Mouse (Mus musculus) forebrain, embryonic 12.5 days (tissue): ENCODE measurements around the gene Scamp1. TPM values are rescaled to one million over a fixed set of nuclear protein-coding genes. Genes with fewer than 3 reads are reported as not detected.

Experiments
- ATAC-seq: fragments of 200-750 bp; cut with Nextera tagmentation; 2 replicates; pipeline ENCODE4 v1.8.0; 2017; ENCODE audit warnings: moderate TSS enrichment; ENCODE audit not compliant: low FRiP score
- H3K27ac ChIP-seq: fragments of 300-500 bp; sonication (generic); 2 replicates; pipeline ENCODE4 v1.5.1; 2016; ENCODE audit warnings: mild to moderate bottlenecking
- H3K27me3 ChIP-seq: fragments of 300-500 bp; sonication (generic); 2 replicates; pipeline ENCODE4 v1.6.1; 2016; ENCODE audit warnings: mild to moderate bottlenecking
- H3K36me3 ChIP-seq: fragments of 300-500 bp; sonication (generic); replicated peaks from 2 replicates; pipeline ENCODE4 v1.6.1; 2016; ENCODE audit warnings: mild to moderate bottlenecking
- H3K4me1 ChIP-seq: fragments of 300-500 bp; sonication (generic); 2 replicates; pipeline ENCODE4 v1.6.1; 2016
- H3K4me2 ChIP-seq: fragments of 300-500 bp; sonication (generic); 2 replicates; pipeline ENCODE4 v1.6.1; 2016; ENCODE audit warnings: mild to moderate bottlenecking, moderate library complexity
- H3K4me3 ChIP-seq: fragments of 300-500 bp; sonication (generic); replicated peaks from 2 replicates; pipeline ENCODE4 v1.5.1; 2016; ENCODE audit warnings: mild to moderate bottlenecking
- H3K9ac ChIP-seq: fragments of 300-500 bp; sonication (generic); 2 replicates; pipeline ENCODE4 v1.6.1; 2016; ENCODE audit warnings: mild to moderate bottlenecking
- H3K9me3 ChIP-seq: fragments of 300-500 bp; sonication (generic); 2 replicates; pipeline ENCODE4 v1.6.1; 2016
- WGBS: fragments of 180-500 bp; shearing (Covaris S2); methylation state at CpG from one replicate; pipeline ENCODE4 v1.1.7; 2016; 5-methylcytosine and 5-hydroxymethylcytosine counted together
- polyA plus RNA-seq: library from polyadenylated mRNA; unstranded; fragments of >200 nt; fragmentation: Nextera tagmentation; extraction: Ambion mirVana; gene quantifications from 2 replicates; pipeline ENCODE4 v1.2.1, GENCODE M21; 2016

The Scamp1 gene
- polyA plus RNA-seq, 1 experiment from 2014 or later, result 55.3 TPM

DNA sequence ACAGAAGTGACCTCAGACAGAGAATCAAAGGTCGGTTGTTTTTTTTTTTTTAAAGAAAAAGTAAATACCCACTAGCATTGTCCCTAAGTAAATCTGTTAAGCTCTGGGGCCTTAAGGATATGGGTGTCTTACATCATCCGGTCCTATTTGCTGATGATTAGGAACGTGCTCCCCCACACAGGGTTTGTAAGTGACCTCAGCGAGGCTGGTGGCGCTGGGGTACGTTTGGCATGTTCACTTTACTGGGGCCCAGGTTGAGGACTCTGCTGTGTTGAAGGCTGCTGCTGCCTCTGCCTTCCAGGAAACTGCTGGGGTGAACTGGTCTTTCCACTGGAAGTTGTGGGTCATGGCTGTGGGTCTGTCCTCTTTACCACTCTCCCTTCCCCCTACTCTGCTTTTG, 121.2 kb downstream of the Scamp1 start:
- no peaks in the 10 kb centered on the region for H3K9me3 ChIP-seq
- H3K4me1 ChIP-seq, result peaks cover under 1% of the 10 kb centered on the region; the same call in 1 of the 2 replicates
- 83% methylated on average over 6 of the region's 6 CpGs for WGBS
- ATAC-seq, result no peak
- H3K4me3 ChIP-seq, result no peak overlapping the region
- H3K27me3 ChIP-seq, result peaks cover 2% of the 10 kb centered on the region; the same call in 1 of the 2 replicates
- no peak overlapping the region for H3K9ac ChIP-seq
- no peak overlapping the region for H3K27ac ChIP-seq
- no peaks in the 10 kb centered on the region for H3K36me3 ChIP-seq
- no peak overlapping the region for H3K4me2 ChIP-seq

DNA sequence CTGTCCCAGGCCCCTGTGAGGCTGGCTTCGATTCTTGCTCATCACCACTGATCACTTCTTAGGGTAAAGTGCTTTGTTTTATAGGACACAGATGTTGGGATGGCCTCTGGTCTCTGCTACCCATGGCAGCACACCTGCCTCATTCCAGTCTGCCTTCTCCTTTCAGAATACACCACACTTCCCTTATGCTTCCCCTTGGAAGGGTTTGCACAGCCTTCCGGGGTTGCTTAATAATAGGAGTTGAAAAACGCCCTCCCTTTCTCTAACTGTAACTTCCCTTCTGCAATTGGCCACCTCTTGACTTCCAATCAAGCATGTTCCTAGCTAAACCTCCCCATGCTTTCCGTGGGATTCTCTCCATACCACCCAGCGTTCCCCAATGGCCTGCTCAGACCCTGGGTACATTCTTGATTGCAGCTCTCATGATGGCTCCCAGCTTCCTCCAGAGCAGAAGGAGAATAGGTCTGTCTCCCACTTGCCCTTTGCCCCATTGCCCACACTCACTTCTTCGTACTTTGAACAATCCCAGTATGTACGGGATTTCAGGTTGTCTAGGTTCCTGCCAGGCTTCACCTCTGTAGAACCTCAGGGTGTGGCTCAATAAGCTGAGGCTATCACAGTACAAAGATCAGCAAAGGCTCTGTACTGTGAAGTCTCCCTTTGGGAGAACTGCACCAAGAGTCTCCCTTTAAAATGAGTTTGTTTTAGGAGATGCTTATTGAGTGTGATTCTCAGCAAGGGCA, 126.0 kb downstream of the Scamp1 start:
- Histone ChIP-seq H3K9me3 (no peaks in the 10 kb centered on the region), H3K4me2 (no peak overlapping the region), H3K9ac (no peak overlapping the region), H3K36me3 (no peaks in the 10 kb centered on the region), H3K4me3 (no peak overlapping the region), H3K27ac (no peak overlapping the region), H3K27me3 (no peaks in the 10 kb centered on the region), H3K4me1 (peaks cover 14% of the 10 kb centered on the region)
- WGBS, result 85% methylated on average over 7 of the region's 7 CpGs
- no peak for ATAC-seq

DNA sequence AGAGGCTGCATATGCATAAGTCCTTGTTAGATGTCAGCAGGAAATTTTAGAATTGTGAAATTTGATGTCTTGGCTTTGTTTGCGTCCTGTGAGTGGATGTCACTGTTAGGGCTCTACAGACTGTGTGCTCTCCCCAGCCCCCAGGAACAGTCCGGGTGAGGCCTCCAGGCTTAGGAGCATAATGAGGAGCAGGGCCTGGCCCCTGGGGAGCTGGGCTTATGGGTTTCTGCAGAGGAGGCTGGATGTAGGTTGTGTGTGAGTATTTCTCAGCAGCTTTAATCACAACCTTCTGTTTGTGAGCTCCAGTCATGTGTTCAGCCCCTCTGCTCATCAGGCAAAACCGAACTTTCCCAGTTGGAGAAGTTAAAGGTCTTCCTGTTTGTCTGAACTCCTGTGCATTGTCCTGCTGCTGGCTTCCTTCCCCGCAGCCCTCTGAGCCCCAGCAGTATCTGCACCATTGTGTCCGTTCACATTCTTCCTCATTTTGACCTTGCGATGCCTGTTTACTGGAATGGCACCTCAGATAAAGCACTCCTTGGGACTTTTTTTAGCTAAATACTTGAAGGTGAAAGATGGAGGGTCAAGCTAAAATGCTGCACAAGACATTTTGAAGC, 126.7 kb downstream of the Scamp1 start:
- Histone ChIP-seq H3K4me2 (no peak overlapping the region), H3K27ac (0 out of 2 replicates have a peak overlapping the region, but pooled peaks have one; percentile 25), H3K27me3 (no peaks in the 10 kb centered on the region), H3K36me3 (no peaks in the 10 kb centered on the region), H3K4me3 (no peak overlapping the region), H3K9ac (0 out of 2 replicates have a peak overlapping the region, but pooled peaks have one; percentile 21), H3K9me3 (no peaks in the 10 kb centered on the region), H3K4me1 (peaks cover 14% of the 10 kb centered on the region)
- no peak; the same call in 1 of the 2 replicates for ATAC-seq
- 55% methylated on average over 6 of the region's 6 CpGs for WGBS

DNA sequence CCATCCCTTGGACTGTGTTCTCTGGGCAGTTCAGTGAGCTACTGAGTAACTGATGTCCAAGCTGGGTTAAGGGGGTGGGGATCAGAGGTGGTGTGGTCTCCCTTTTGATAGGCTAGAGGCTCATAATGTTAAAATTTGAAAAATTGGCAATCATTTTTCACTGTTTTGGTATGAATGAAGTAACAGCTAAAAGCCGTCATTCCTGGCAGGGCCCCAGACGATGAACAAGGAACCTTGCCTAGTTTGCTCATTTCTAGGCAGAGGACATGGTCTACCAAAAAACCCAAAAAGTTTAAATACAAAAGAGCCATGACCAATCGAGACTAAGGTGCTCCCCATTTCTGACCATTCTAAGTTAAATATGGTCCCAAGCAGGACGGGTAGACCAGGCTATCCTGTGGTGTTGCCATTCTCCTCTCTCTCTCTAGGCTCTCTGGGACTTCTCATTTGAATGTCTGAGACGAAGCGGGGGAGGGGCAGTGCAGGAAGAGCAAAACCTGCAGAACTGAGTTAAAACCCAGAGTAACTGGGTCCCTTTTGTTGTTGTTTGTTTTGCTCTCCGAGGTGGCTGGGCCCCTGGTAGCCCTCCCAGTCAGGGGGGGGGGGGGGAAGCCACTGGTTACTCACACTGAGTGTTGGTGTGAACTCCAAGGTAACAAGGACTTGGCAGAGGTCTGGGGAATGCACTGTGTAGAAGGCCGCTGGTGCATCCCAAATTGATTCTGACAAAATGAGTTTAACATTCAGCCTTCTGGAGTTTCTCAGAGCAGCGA, 129.8 kb downstream of the Scamp1 start:
- Histone ChIP-seq H3K4me2 (no peak overlapping the region), H3K36me3 (no peaks in the 10 kb centered on the region), H3K27ac (no peak overlapping the region), H3K9me3 (no peaks in the 10 kb centered on the region), H3K4me3 (no peak overlapping the region), H3K27me3 (no peaks in the 10 kb centered on the region), H3K4me1 (peaks cover 20% of the 10 kb centered on the region), H3K9ac (no peak overlapping the region)
- no peak for ATAC-seq
- WGBS, result 53% methylated on average over 9 of the region's 9 CpGs

DNA sequence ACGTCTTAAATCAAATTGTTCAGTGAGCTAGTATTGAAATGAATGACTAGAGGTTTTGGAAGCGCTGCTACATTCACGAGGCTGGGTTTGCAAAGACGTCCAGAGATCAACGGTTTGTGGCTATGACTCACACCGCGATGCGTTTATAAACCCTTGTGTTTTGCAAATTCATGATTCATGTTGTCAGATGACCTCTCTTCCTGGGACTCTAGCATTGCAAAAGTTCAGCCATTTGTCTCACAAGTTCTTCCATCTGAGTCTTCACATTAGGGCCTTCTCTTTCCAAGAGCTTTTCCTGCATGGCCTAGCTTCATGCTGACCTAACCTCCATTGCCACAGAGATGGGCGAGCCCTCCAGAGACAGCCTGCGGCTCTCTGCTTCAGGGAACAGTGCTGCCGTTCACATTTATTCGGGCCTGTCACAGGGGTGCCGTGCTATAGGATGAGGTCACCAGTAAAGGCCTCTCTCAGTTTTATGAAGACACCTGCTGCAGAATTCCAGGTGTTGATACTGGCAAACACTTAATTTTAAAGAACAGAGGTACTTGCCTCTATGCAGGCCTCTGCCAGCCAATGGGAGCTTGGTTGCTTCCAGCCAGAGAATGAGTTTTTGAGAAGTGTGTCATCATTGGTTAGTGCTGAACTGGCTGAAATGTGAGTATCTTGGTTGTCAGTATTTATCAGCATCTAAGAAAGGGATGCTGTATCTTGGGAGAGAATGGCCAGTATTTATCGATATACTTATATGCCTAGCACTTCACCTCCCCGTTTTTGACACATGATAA, 131.0 kb downstream of the Scamp1 start:
- Histone ChIP-seq H3K4me3 (no peak overlapping the region), H3K4me1 (peaks cover 21% of the 10 kb centered on the region), H3K9ac (no peak overlapping the region), H3K27me3 (no peaks in the 10 kb centered on the region), H3K36me3 (no peaks in the 10 kb centered on the region), H3K4me2 (no peak overlapping the region), H3K9me3 (no peaks in the 10 kb centered on the region), H3K27ac (no peak overlapping the region)
- WGBS, result 90% methylated on average over 15 of the region's 15 CpGs
- ATAC-seq, result no peak

DNA sequence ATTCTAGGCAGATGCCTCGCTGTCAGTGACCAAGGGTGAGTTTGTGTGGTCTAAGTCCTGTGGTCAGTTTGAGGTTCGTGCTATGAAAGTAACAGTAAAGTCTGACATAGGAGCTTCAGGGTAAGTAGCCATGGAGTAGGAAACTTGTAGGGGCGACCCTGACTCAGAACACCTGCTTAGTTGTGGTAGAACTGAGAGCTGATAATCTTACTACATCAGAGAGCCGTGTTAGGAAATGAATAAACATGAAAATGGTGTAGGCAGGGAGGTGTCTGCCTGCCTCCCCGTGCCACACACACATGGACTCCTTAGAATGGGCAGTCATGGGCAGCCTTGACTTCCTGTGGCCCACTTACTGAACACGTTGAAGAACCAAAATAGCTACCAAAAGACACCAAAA, 132.0 kb downstream of the Scamp1 start:
- Histone ChIP-seq H3K36me3 (no peaks in the 10 kb centered on the region), H3K4me3 (no peak overlapping the region), H3K27me3 (no peaks in the 10 kb centered on the region), H3K4me1 (peaks cover 12% of the 10 kb centered on the region), H3K27ac (no peak overlapping the region), H3K9me3 (no peaks in the 10 kb centered on the region), H3K9ac (no peak overlapping the region), H3K4me2 (no peak overlapping the region)
- no peak for ATAC-seq
- 89% methylated on average over 6 of the region's 6 CpGs for WGBS

DNA sequence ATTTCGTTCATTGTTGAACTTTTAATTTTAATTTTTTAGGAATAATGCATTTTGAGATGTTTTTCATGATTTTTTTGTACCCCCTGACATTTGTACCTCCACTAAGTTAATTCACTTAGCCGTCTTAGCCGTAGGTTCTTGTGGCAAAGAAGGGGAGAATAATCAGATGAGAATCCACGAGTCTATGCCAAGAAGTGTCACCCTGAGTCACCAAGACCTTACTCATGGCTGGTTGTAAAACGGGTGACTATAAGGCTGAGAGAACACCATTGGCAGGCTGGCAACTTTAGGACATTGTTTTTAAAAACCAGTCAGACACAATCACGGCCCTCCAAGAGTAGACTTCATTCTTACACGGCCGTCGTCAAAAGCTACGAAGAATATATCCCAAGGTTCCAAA, 132.8 kb downstream of the Scamp1 start:
- Histone ChIP-seq H3K4me1 (peaks cover 10% of the 10 kb centered on the region), H3K27me3 (no peaks in the 10 kb centered on the region), H3K9ac (no peak overlapping the region), H3K27ac (no peak overlapping the region), H3K36me3 (no peaks in the 10 kb centered on the region), H3K4me2 (no peak overlapping the region), H3K9me3 (no peaks in the 10 kb centered on the region), H3K4me3 (no peak overlapping the region)
- WGBS, result 93% methylated on average over 10 of the region's 10 CpGs
- ATAC-seq, result no peak

Other genes starting within 250 kb of the Scamp1 start
- 17.5 and 21.3 TPM in 2 replicates for gene Lhfpl2, start 228.1 kb downstream of the Scamp1 start, polyA plus RNA-seq
- gene Ap3b1, start 73.1 kb upstream of the Scamp1 start, polyA plus RNA-seq, result 36.1 and 36.7 TPM in 2 replicates